Mouse (Mus musculus): ENCODE measurements around the gene Tbx2. TPM values are rescaled to one million over a fixed set of nuclear protein-coding genes. Genes with fewer than 3 reads are reported as not detected.

The Tbx2 gene
- 1.5 TPM for polyA plus RNA-seq (2014; fragmentation: Illumina TruSeq; extraction: RNeasy Lipid Tissue Mini Kit (QIAGEN cat#74804))

DNA sequence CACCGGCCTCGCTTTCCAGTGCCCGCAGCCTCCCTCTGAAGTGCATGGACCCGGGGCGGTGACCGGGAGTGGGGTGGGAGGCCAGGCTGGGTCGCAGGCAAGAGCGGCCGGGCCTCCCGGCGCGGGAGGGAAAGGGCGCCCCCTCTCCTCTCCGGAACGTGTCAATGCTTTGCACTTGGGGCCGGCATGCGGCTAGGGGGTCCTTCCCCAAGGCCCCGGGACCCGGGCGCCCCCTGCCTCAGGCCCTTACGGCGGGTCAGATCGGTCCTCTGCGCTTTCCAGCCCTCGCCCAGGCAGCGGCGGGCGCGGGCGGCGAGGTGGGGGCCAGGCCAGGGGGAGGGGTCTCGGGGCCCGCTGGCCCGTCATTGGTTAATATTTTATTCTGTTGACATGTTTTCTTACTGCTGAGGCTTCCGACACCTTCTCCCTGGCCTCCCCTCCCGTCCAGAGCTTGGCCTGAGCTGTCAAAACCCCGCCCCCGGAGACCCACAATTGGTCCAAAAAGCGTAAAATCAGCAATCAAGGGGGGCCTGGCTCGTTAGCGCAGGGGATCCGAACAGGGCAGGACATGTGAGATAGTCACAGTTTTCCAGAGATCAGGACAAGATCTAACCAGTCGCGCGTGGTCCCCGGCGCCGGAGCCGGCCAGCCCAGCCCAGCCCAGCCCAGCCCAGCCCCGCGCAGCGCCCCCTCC lies at the start of gene Tbx2:
TSS of gene Tbx2 (plus strand) at position 321 of the 694 bp plus-strand sequence.

GRCm38 (mm10) chr11:85850233-85850632 lies 17.9 kb downstream of the Tbx2 start, which contains the start of gene Gm11444:
Gm11444 (minus strand) TSS chr11:85850333.

GRCm38 (mm10) chr11:85885665-85886428 lies 53.5 kb downstream of the Tbx2 start, which contains the start of gene Tbx4:
Tbx4 (plus strand) TSS chr11:85886422.

Other genes starting within 250 kb of the Tbx2 start
- gene Gm11444, start 17.8 kb downstream of the Tbx2 start, polyA plus RNA-seq (2014; fragmentation: Illumina TruSeq; extraction: RNeasy Lipid Tissue Mini Kit (QIAGEN cat#74804)): not detected
- gene Tbx4, start 53.9 kb downstream of the Tbx2 start, polyA plus RNA-seq (2014; fragmentation: Illumina TruSeq; extraction: RNeasy Lipid Tissue Mini Kit (QIAGEN cat#74804)): 1.1 TPM